Mouse (Mus musculus) G1E (cell line): ENCODE measurements at regions not wholly inside any gene's neighbourhood (a gene's known extent, or its start where the extent isn't known, plus 50 kb on each side); places are given as distances from the start of the nearest gene placed in this dataset.

Source experiments
- ATAC-seq: 2 replicates; pipeline ENCODE4 v1.8.0; 2016; ENCODE audit warnings: mild to moderate bottlenecking; ENCODE audit not compliant: insufficient number of reproducible peaks, poor library complexity, low FRiP score, severe bottlenecking; ENCODE audit errors: extremely low read depth
- DNase-seq: peaks from one replicate; pipeline ENCODE4 v3.0.0; 2012; ENCODE audit warnings: low spot score
- H3K27me3 ChIP-seq: 2 replicates; pipeline ENCODE4 v1.6.1; 2012; ENCODE audit warnings: mild to moderate bottlenecking, low read length, inconsistent platforms; ENCODE audit not compliant: insufficient read depth
- H3K36me3 ChIP-seq: replicated peaks from 2 replicates; pipeline ENCODE3; 2012; ENCODE audit warnings: mild to moderate bottlenecking, inconsistent platforms
- H3K4me1 ChIP-seq: 2 replicates; pipeline ENCODE4 v1.6.1; 2012; ENCODE audit warnings: low read depth, low read length, inconsistent platforms, mixed read lengths; ENCODE audit not compliant: insufficient read depth
- H3K4me3 ChIP-seq: 2 replicates; pipeline ENCODE4 v1.5.1; 2012; ENCODE audit warnings: low read depth, mild to moderate bottlenecking, inconsistent platforms, low read length, moderate library complexity, mixed read lengths
- H3K9me3 ChIP-seq: replicated peaks from 2 replicates; pipeline ENCODE4 v1.6.1; 2012; ENCODE audit warnings: inconsistent platforms
- CTCF ChIP-seq: IDR thresholded peaks from 2 replicates; pipeline ENCODE4 v1.5.1; 2012; ENCODE audit warnings: low read depth, low read length, inconsistent platforms, mixed read lengths
- GATA1 ChIP-seq: IDR thresholded peaks from 2 replicates; pipeline ENCODE4 v1.6.1; 2012; ENCODE audit warnings: borderline replicate concordance, low read length, inconsistent platforms, mixed read lengths
- GATA2 ChIP-seq: IDR thresholded peaks from 2 replicates; pipeline ENCODE4 v1.6.1; 2012; ENCODE audit warnings: low read depth, low read length, inconsistent platforms, borderline replicate concordance
- POLR2AphosphoS5 ChIP-seq: IDR thresholded peaks from 2 replicates; pipeline ENCODE4 v1.6.1; 2012; ENCODE audit warnings: low read depth, low read length, inconsistent platforms; ENCODE audit not compliant: insufficient replicate concordance
- TAL1 ChIP-seq: conservative IDR thresholded peaks from 2 replicates; pipeline ENCODE4 v1.6.1; 2012; ENCODE audit warnings: low read depth, low read length, inconsistent platforms, mixed read lengths

DNA sequence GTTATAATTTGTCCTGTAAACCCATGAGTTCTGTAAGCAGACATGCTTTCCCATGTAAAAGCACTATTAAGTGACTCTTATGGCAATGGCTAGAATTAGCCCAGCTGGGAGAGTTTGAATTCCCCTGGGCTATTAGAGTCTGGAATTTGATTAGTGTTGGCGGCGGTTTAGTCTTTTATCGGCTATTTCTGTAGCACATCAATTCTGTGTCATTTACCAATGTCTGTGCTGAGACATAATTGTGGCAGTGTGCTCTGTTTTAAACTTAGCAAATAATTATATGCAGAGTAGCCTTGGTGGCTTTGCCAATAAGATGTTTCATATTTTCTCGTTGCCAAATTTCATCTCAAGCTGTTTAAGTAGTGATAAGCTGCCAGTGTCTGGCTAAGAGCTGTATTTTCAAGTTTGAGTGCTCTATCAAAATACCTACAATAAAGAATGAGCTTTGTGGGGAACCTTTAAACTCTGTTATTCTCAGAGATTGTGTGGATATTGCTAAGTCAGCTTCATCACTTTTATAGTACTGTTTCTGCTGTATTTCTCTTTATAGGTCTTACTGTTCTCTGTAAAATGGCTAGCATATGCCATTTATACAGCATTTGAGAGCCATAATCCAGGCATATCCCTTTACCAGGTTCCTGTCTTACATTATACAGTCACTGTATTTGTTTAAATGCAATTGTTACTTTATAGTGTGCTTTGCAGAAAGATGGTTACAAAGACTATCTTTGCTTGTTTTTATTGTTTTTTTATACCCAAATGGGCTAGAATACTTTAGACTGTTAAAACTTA is 466.7 kb downstream of the Plod2 start:
- no peaks in the 10 kb centered on the region for H3K27me3 ChIP-seq
- TF ChIP-seq GATA1 = no peak
- TF ChIP-seq GATA2 = no peak
- H3K4me1 ChIP-seq = no peaks in the 10 kb centered on the region
- H3K36me3 ChIP-seq = no peaks in the 10 kb centered on the region
- H3K9me3 ChIP-seq = 0 out of 2 replicates have a peak, but pooled peaks cover under 1% of the 10 kb centered on the region
- H3K4me3 ChIP-seq = no peak overlapping the region
- DNase-seq (no peak), ATAC-seq (no peak)

DNA sequence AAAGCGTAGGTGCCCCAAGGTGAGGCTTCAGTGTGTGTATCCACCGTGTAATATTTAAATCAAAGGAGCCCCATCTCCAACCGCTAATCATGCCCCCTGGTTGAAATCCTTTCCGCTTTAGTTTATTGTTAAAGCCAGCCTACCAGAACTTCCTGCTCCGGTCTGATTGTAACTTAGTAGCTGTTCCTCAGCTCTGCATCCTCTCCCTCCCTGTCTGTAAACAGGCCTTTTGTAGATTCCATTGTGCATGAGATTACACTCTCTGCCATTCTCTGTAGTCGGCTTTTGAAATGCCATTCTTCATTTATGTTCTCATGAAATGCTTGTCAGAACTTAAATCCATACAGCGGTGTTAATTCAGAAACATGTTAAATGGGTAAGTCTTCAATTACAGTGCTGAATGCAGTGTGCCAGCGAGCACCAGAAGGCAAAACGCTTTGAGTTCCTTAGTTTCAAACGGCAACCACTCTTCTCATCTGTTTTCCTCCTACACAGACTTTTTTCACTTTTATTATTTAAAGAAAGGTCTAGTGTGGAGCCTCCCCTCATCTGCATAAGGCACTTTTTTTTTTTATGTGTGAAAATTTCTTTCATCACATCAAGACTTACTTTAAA is 502.4 kb downstream of the Plod2 start:
- no peak for ATAC-seq
- Histone ChIP-seq H3K36me3 (no peaks in the 10 kb centered on the region), H3K27me3 (no peaks in the 10 kb centered on the region), H3K9me3 (peaks cover 10% of the 10 kb centered on the region), H3K4me3 (no peak overlapping the region), H3K4me1 (no peaks in the 10 kb centered on the region)
- TF ChIP-seq TAL1 (no peak), GATA1 (no peak), POLR2AphosphoS5 (no peak), GATA2 (no peak), CTCF (no peak)
- no peak for DNase-seq

DNA sequence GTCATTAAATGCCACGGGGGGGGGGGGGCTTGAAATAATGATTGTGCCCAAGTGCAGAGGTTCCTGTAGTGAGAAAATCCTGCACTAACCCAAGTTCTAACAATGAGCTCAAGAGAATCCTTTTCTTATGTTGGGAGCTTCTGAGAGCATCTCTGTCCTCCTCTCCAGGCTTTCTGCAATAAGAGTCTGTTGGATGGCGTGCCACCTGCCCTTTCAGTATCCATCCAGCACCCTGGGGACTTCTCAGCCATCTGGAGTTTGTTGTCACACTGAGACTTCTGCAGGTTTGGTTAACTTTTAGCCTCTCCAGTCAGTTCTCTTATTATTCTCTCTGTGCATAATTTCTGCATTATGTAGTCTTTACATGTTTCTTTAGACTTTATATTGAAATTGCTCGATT is 530.1 kb downstream of the Plod2 start:
- ATAC-seq = no peak
- H3K36me3 ChIP-seq = no peaks in the 10 kb centered on the region

DNA sequence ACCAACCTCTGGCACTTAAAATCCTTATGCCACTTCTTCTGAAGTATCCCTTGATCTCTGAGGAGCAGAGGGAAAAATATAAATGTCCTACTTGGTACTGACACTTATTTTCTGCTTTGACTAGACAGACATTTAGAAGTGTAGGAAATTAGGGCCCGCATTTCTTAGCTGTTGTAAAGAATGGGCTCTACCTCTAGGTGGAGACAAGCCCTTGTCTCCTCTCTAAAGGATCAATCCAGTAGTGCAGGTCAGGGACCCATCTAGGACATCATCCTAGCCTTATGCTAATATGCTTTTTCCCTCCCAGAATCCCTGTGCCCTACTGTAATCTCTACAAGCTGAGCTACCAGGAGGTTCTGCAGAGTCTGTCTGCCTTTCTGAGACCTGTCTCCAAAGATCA is 541.1 kb downstream of the Plod2 start:
- DNase-seq (no peak), ATAC-seq (no peak)
- no peaks in the 10 kb centered on the region for H3K4me1 ChIP-seq
- H3K36me3 ChIP-seq = no peaks in the 10 kb centered on the region
- peaks cover 5% of the 10 kb centered on the region for H3K9me3 ChIP-seq
- no peaks in the 10 kb centered on the region for H3K27me3 ChIP-seq
- no peak overlapping the region for H3K4me3 ChIP-seq
- TF ChIP-seq TAL1 (no peak), CTCF (no peak), GATA1 (no peak), POLR2AphosphoS5 (no peak), GATA2 (no peak)

More for the DNA sequence above, 530.1 kb downstream of the Plod2 start:
- TF ChIP-seq CTCF (no peak), TAL1 (no peak), GATA2 (no peak), GATA1 (no peak), POLR2AphosphoS5 (no peak)
- H3K9me3 ChIP-seq = peaks cover 12% of the 10 kb centered on the region; the same call in 1 of the 2 replicates
- H3K4me3 ChIP-seq = no peak overlapping the region
- H3K4me1 ChIP-seq = no peaks in the 10 kb centered on the region
- H3K27me3 ChIP-seq = no peaks in the 10 kb centered on the region
- no peak for DNase-seq

DNA sequence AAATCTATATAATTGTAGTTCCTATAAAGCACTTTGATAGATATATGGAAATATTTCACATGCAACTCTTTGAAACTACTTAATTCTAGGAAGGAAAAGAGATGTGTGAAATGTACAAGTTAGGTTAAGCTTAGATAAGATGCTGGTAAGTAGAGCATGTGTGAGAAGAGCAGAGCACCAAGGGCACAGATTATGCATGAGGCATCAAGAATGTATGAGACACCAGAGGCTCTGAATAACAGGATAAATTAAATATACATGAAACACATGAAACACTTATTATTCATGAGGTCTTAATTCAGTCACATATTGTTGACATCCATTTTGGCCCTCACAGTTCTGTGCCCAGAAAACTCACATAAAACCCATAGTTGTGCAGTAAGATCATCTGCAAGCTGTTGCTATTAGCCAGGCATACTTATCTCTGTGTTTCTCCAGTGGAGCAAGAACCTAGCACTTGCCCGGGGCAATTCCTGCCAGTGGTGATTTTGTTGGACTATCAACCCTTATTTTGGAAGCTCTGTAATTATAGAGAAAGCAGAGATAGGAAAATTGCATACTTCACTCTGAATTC is 556.1 kb downstream of the Plod2 start:
- no peaks in the 10 kb centered on the region for H3K9me3 ChIP-seq
- no peaks in the 10 kb centered on the region for H3K27me3 ChIP-seq
- no peak for ATAC-seq
- TF ChIP-seq CTCF = no peak
- TF ChIP-seq GATA1 = no peak
- TF ChIP-seq POLR2AphosphoS5 = no peak
- TF ChIP-seq GATA2 = no peak
- TF ChIP-seq TAL1 = no peak
- H3K4me3 ChIP-seq = no peak overlapping the region
- no peaks in the 10 kb centered on the region for H3K36me3 ChIP-seq
- H3K4me1 ChIP-seq = no peaks in the 10 kb centered on the region
- no peak for DNase-seq

DNA sequence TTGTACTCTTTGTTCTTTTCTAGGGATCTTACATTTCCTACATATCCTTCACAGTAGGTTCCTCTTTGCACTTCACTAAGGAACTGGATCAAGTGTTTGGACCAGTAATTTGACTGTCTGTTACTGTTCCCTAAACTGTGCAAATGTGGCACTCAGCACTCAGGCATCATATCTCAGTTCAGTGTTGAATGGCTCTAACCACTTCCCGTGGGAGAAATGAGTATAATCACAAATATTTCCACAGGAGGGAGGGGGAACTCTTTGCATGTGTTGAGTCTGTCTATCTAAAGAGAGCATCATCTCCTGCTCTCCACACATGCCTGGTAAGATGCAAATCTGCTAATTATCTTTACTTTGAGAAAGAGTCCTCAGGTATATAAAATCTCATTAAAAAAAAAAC is 588.5 kb downstream of the Plod2 start:
- TF ChIP-seq POLR2AphosphoS5 (no peak), TAL1 (no peak), CTCF (no peak), GATA1 (no peak)

More for the DNA sequence above, 588.5 kb downstream of the Plod2 start:
- ATAC-seq (no peak), DNase-seq (no peak)
- no peaks in the 10 kb centered on the region for H3K36me3 ChIP-seq
- H3K9me3 ChIP-seq = peaks cover 5% of the 10 kb centered on the region; the same call in 1 of the 2 replicates
- no peaks in the 10 kb centered on the region for H3K27me3 ChIP-seq
- H3K4me3 ChIP-seq = no peak overlapping the region
- no peaks in the 10 kb centered on the region for H3K4me1 ChIP-seq
